Mouse (Mus musculus) left cerebral cortex, postnatal 4 days (tissue): ENCODE results near the gene Dlgap1. TPM values are rescaled to one million over a fixed set of nuclear protein-coding genes. Genes with fewer than 3 reads are reported as not detected.
A peak's percentile ranks its signal among the peaks of the same experiment; 100 is the strongest.
"Not testable (repeated sequence)": the region's sequence is repeated elsewhere in the genome, so short reads cannot be mapped to it uniquely, and the experiment has no call there.

Experiments used
- DNase-seq: peaks from one replicate; pipeline ENCODE4 v3.0.0-alpha.2; 2022
- intact Hi-C: fragments of 180-260 bp; cut with DNase I; formaldehyde crosslinking; loops from one replicate; pipeline ENCODE4 v1.15.1; 2025
- total RNA-seq, 2 experiments: library from RNA; stranded (reverse); gene quantifications; 2 replicates each; pipeline ENCODE4 v1.2.3; 2021

The Dlgap1 gene
- total RNA-seq, 2 experiments from 2014 or later: 157 to 164 TPM

DNA sequence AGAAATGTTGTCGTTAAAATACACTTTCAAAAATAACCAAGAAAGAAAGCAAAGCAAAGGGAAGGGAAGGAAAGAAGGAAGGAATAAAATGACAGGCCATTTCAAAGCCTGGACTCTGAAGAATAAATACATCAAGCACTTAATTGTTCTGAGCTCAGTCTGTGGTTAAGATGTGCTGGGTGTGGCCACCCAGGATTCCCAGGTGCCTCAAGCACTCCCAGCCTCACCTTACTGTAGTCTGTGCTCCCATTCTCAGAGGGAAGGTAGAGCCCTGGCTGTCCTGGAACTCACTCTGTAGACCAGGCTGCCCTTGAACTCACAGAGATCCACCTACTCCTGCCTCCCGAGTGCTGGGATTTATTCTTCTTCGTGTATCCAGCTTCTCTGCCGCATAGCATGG, 821.9 kb downstream of the Dlgap1 start:
- intact Hi-C loops: no loop called here
- no peak for DNase-seq

DNA sequence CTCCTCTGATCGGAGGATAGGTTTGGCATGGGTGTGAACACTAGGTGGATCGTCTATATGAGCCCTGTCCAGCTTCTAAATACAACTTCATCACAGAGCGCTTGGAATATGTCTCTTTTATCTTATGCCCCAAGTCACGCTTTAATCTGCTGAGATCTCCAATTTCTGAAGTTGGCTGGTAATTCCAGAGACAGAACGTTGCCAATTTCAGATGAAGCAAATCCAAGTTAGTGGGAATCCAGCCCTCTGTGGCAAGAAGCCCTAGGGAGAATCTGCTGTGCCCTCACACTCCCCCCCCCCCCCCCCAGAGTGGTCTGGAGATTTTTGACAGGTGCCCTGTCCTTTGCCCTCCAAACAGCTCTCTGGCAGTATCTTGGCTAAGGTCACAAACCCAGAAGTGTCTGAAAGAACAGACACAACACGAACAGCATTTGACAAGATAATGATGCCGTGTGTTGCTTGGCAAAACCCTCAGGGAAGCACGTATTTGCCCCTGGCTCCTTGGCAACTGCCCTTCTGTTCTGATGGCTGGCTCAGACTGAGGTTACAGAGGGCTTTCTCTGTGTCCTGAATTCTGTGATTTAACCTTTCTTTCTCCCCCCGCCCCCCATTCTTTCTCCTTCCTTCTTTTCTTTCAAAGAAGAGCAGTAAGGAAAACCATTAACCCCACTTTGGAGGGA, 822.9 kb downstream of the Dlgap1 start:
- DNase-seq: peak; percentile 45
- intact Hi-C loops: no loop called here

DNA sequence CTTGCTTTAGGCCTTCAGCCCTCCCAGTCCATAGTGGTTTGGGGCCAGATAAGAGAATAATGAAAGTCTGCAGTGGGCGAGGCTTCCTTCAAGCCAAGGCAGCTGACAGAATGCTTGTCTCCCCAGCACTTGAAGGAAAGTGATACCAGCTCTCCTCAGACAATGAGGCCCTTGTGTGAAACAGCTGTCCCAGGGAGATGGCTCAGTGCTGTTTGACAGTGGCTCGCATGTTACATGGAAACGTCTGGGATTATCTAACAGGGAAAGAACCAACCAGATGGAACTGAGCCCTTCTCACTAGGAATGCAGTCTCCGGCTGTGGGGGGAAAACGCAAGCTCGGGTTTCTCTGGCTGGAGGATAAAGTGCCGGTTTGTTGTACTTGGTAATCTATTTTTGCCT, 825.4 kb downstream of the Dlgap1 start:
- peak; percentile 18 for DNase-seq
- intact Hi-C loops: no loop called here

DNA sequence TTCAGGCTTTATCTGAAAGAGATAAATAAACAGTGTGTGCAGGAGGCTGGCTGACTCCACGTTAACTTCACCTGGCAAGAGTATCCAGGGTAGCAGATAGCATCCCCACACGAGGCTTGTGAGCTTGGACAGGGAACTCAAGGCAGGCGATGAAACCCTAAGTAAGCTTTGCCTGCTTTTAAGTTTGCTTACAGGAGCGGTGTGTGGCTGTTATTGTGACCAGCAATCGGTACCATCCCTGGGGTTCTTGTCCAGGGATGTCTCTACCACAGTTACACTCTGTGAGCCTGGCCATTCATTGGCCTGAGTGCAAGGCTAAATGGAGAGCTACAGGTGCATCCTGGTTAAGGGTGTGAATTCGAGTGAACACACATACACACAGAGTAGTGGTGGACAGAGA, 825.8 kb downstream of the Dlgap1 start:
- intact Hi-C loops: no loop called here
- no peak for DNase-seq

DNA sequence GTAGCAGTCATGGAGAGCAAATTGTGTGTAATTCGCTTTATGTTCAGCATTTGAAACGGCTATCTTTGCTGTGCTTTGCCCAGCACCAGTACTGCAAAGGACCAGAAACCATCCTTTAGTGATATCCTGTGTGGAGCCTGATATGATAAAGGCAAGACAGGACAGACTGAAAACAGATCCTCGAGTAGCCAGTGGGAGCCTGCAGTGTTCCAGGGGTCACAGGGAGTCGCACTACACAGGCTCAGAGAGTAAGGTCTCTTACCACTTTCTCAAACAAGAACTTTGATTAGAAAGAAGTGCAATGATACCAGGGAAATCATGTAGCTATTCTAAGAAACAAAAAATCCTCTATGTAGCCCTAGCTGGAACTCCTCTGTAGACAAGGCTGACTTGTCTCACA, 826.3 kb downstream of the Dlgap1 start:
- no peak for DNase-seq
- intact Hi-C loops: no loop called here

DNA sequence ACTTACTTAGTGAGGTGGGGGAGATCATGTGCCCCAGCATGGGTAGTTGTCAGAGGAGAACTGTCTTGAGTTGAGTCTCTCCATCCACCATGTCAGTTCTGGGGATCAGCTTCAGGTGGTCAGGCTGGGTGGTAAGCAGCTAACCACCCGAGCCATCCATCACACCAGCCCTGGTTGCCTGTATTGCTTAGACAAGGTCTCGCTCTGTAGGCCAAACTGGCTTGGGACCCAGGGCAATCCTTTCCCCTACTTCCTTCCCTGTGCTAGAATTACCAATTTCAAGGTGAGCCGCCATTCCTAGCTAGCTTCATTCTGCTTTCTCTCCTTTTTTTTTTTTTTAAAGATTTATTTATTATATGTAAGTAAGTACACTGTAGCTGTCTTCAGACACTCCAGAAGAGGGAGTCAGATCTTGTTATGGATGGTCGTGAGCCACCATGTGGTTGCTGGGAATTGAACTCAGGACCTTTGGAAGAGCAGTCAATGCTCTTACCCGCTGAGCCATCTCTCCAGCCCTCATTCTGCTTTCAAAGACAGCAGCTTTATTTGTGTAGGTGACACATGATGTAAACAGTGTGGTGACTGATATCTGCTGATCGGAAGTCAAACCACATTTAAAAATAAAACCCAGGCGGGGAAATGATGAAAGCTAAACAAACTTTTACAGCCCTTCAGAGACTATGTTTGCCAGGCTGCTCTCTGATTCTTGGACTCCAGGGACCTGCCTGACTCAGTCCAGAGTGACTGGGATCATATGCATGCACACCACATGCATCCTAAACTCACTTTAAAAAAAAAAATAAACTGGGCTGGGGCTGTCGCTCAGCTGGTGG, 828.3 kb downstream of the Dlgap1 start:
- intact Hi-C loops: no loop called here
- no peak for DNase-seq

DNA sequence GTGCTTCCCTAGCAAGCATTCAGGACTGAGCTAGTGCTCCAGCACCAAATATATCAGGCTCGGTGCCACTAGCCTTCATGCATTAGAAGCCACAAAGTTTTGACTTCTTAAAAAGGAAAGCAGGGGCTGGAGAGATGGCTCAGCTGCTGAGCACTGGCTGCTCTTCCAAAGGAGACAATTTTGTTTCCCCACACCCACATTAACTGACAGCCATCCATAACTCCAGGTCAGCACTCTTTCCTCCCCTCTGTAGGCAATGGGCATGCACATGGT, 828.8 kb downstream of the Dlgap1 start:
- intact Hi-C loops: no loop called here
- DNase-seq: no peak

DNA sequence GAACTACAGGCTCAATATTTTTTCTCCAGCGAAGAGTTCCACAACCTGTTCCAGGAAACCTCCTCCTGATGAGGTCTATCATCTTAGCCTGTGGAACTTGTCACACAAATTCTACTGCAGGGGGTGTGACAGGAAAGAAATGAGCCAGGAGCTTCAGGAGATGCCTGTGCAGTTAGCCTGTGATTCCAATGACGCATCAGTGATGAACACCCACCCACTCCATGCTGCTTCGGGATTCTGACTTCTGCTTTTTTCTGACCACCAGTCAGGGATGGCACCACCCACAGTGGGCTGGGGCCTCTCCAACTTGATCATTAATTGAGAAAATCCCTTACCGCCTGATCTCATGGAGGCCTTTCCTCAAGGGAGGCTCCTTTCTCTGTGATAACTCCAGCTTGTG, 830.4 kb downstream of the Dlgap1 start:
- intact Hi-C loops: no loop called here
- DNase-seq: no peak

DNA sequence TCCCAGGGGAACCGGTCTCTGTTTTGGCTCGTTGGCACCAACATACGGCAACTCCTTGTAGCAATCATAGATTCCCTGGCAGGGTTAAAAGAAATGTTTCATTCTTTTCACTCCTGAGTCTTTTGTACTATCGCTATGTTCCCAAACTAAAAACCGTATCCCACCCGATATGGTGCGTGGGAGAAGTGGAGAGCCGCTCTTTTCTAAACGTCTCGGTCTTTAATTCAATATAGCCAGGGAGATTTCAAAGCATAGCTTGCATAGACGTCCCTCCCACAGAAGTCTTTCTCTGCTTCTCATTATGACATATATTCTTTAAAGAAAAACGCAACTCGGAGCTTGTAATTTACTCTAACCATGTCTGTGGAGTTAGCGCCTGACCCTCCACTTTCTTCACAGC, 833.1 kb downstream of the Dlgap1 start:
- intact Hi-C loops: no loop called here
- DNase-seq: no peak

DNA sequence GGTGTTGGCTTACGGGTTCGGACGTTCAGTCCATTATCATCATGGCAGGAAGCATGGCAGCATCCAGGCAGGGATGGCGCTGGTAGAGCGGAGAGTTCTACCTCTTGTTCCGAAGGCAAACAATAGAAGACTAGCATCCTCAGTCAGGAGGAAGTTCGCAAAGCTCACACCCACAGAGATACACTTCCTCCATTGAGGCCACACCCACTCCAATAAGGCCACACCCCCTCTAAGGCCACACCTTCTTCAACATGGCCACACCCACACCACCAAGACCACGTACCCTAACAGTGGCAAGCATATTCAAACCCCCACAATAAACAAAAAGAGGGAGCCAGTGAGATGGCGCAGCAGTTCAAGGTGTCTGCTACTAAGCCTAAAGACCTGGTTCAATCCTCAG, 837.0 kb downstream of the Dlgap1 start:
- DNase-seq: no peak
- intact Hi-C loops: no loop called here

DNA sequence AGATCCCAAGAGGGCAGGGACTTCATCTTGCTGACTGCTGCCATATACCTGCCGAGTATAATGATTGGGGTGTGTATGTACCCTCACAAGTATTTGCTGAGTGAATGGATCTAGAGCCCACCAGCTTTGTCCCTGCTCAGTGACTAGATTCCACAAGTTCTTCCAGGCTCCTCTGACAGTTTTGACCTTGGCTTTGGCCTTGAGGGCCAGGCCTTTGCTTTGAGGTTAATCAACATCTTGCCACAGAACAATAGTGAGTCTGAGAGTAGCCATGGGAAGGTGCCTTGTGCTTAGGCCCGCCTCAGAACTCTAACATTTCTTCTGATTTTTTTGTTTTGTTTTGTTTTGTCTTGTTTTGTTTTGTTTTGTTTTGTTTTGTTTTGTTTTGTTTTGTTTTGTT, 837.7 kb downstream of the Dlgap1 start:
- no peak for DNase-seq
- intact Hi-C loops: no loop called here

DNA sequence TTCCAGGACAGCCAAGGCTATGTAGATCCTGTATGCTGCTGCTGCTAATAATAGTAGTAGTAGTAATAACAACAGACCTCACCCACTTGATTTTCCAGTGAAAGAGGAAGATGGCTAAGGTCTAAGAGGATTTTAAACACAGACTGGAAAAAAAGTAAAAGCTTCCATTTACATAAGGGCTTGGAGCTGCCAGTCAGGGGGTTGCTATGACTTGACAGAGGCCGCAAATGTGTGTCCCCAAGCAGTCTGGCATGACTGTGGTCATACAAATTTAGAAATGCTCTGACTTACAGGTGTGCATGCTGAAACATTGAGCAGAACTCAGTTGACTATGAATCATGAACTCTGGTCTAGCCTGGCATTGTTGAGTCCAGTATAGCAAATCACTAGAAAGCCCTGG, 839.0 kb downstream of the Dlgap1 start:
- intact Hi-C loops: no loop called here
- DNase-seq: no peak

DNA sequence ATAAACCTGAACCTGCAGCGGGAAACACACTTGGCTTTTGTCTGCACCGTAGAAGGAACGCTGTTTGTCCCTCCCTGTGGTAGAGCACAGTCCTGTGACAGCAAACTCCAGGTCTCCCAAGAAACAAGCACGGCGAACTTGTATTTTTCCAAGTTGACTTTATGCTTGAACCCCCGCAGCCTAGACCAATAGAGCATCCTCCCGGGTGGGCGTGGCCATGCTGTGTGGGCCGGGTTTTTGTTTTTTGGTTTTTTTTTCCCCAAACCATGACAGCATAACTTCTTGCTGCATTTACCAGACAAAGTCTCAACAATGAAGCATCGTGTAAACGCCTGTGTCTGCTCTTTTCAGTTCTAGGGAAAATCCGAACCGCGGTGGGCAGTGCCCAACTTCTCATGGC, 840.0 kb downstream of the Dlgap1 start:
- no peak for DNase-seq
- intact Hi-C loops: no loop called here

DNA sequence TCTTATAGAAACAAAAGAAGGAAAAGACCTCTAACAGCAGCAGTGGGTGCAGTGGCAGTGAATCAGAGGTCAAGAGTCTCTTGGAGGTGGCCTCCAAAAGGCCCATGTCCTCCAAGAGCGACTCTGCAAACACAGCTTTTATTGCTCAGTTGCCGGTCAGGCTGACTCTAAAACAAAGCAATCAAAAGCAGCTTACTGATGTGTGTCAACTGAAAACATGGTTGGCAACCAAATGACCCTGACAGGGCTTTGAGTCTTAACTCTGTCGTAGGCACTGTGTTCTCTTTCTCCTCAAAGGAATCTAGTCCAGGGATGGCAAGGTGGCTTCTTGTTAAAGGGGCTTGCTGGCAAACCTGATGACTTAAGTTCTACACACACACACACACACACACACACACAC, 840.9 kb downstream of the Dlgap1 start:
- intact Hi-C loops: no loop called here
- no peak for DNase-seq

DNA sequence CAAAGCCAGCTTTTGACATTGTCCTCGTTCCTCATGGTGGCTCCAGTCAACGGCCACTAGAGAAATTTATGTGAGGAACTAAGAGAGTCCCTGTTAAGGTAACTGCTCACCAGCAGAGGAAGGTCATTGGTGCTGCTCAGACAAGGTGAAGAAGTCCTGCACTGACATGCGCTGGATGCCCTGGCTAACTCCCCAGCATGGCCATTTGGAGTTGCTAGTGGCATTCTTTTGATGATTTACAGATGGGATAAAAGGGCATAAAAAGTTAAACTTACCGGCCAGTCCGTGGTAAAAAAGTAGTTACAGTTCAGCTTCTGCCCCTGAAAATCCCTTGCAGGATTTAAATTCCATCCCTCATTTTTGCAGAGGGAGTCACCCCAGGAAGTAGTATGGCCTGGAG, 841.9 kb downstream of the Dlgap1 start:
- intact Hi-C loops: no loop called here

DNA sequence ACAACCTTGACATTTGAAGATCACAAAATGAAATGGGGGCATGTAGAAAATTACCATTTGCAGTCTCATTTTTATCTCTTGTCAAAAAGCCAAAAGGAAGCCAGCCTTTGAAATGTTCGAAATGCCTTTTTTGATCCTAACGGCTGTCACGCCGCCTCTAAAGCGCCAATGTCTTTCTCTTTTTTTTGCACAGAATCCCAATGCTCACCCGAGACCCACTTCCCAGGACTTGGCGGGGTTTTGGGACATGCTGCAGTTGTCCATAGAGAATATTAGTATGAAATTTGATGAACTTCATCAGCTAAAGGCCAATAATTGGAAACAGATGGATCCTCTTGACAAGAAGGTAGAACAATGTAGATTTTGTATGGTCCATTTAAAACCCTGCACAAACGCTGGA, 846.1 kb downstream of the Dlgap1 start:
- DNase-seq: no peak
- intact Hi-C loops: no loop called here

More for the DNA sequence above, 841.9 kb downstream of the Dlgap1 start:
- no peak for DNase-seq

DNA sequence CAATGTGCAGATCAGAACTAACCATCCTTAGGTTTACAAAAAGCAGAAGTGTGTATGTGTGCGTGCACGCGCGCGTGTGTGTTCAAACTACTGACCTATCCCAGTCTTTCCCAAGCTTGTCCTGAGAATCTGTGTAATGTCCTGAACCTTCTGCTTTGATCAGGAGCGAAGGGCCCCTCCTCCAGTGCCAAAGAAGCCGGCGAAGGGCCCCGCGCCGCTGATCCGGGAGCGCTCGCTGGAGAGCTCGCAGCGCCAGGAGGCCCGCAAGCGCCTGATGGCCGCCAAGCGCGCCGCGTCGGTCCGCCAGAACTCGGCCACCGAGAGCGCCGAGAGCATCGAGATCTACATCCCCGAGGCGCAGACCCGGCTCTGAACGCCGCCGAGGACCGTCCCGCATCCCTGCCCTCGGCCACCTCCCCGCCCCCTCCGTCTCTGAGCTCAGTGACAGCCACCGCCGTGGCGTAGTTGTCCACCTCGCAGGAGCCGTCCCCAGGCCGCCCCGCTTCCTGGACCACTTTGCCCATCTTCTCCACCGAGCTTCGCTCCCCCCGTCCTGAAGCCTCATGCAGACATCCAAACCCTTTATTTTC, 849.1 kb downstream of the Dlgap1 start:
- DNase-seq: peak; percentile 9
- intact Hi-C loops: no loop called here

DNA sequence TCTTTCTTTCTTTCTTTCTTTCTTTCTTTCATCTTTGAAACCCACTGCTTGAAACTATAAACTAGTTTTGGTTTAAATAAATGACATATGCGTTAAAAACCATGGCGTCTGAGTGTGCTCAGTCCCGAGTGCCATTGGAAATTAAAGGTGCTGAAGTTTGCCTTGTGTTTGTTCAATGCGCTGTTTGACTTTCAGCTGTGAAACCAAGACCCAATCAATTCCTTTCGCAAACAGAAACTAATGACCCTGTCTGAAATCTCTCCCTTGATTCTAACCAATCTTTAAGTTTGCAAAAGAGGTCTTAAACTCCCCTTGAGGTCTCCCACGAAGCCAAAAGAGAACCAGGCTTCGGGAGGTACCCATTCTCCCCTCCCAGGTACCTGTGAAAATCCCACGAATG, 854.2 kb downstream of the Dlgap1 start:
- intact Hi-C loops: no loop called here
- no peak for DNase-seq

DNA sequence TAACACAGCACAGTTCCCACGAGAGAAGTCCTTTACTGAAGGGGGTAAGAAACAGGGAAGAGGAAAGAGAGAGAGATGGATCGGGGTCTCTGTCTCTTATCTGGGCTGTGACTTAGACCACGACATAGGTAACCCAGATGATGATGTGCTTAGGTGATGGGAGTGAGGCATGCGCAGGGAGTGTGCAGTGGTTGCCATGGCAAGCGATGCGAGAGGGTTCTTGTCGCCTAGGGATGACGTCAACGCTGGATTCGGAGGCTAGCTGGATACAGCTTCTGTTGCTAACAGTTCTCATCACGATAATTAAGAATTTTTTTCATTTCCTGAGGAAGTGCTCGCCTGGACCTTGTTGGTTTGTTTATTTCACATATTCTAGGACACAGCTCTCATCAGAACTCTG, 857.4 kb downstream of the Dlgap1 start:
- intact Hi-C loops: no loop called here
- no peak for DNase-seq

DNA sequence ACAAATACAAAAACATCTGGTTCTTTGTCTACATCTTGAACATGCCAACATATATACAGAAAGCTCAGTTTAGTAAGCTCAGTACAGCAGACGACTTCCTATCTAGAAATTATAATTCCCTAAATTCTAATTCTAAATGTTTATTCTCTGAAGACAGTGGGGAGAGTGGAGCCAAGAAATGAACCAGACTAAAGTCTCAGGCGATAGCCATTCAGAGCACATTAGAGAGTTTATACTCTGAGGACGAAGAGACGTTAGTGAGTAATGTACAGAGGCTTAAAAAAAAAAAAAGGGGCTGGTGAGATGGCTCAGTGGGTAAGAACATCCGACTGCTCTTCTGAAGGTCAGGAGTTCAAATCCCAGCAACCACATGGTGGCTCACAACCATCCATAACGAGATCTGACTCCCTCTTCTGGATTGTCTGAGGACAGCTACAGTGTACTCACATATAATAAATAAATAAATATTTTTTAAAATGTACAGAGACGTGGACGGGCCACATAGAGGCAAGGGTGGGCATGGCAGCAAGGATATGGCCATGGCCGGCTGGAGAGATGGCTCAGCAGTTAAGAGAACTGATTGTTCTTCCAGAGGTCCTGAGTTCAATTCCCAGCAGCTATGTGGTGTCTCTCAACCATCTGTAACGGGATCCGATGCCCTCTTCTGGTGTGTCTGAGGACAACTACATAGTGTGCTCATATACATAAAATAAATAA, 858.7 kb downstream of the Dlgap1 start:
- intact Hi-C loops, DNase-seq: not testable (repeated sequence)

DNA sequence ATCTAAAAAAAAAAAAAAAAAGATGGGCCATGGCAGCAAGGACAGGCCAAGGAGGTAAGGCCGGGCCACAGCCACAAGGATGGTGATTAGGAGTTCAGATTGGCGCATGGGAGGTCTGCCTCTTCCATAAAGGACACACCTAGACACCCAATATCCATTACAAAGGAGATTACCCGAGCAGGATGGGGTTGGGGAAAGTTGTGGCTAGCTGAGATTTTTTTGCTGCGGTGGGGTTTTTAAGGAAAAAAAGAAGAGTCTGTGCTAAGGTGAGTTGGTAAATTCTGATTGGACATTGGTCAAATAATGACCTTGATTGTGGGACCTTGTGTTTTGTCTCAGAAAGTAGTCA, 859.3 kb downstream of the Dlgap1 start:
- no peak for DNase-seq
- intact Hi-C loops: no loop called here

DNA sequence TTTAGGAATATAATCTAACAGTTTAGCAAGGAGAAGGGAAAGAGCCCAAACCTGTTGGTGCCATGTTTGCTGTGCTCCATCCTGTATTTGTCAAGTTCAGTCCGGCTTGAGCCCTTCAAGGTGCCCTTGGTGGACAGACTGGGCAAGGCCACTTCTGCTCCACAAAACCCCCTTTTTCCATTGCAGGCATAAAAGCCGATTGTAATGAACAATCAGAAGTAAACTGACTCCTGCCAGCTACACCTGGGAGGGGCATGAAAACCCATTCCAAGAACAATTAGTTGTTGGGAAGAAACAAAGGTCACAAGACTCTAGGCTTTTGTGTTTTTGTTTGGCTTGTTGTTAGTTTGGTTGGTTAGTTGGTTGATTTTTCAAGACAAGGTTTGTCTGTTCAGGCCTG, 859.7 kb downstream of the Dlgap1 start:
- DNase-seq: no peak
- intact Hi-C loops: no loop called here
